Mouse (Mus musculus) mammary gland, adult 2 months (tissue): Measurements from ENCODE around the gene Gbp8. TPM values are rescaled to one million over a fixed set of nuclear protein-coding genes. Genes with fewer than 3 reads are reported as not detected.

Source experiments
- polyA plus RNA-seq: library from polyadenylated mRNA; depleted of rRNA; stranded (reverse); fragments of >200 nt; gene quantifications from 2 replicates; pipeline ENCODE4 v1.2.3, GENCODE M21; 2012; ENCODE audit warnings: low replicate concordance; rRNA removed

The Gbp8 gene
- 5.4 and 7.0 TPM in 2 replicates for polyA plus RNA-seq

GRCm38 (mm10) chr5:105139409-105140088, at the start of gene Gbp8, which contains the start of the genes Gbp9 and Gbp4:
Gbp8 (minus strand) TSS chr5:105139540.
Gbp9 (minus strand) TSS chr5:105139539.
Gbp4 (minus strand) TSS chr5:105139586.

GRCm38 (mm10) chr5:104982535-104982934, 156.8 kb downstream of the Gbp8 start, which contains the start of gene Abcg3:
Abcg3 (minus strand) TSS chr5:104982718.

Other genes starting within 250 kb of the Gbp8 start
- gene Abcg3, start 156.8 kb downstream of the Gbp8 start, polyA plus RNA-seq, result 1.6 and 4.1 TPM in 2 replicates
- 10.4 and 14.8 TPM in 2 replicates for gene Gbp9, start within 50 bp of the Gbp8 start, polyA plus RNA-seq
- gene Gbp4, start within 50 bp of the Gbp8 start, polyA plus RNA-seq, result 24.1 and 27.4 TPM in 2 replicates
- gene Gbp10, start 100.0 kb upstream of the Gbp8 start, polyA plus RNA-seq, result 2.4 and 3.3 TPM in 2 replicates
- 2.0 and 6.3 TPM in 2 replicates for gene Gm43302, start 154.2 kb upstream of the Gbp8 start, polyA plus RNA-seq
- 7.0 and 8.9 TPM in 2 replicates for gene Gbp6, start 154.2 kb upstream of the Gbp8 start, polyA plus RNA-seq